Mouse (Mus musculus) ZHBTc4 (cell line): ENCODE measurements around the gene Mcm9.
"Not testable (repeated sequence)": the region's sequence is repeated elsewhere in the genome, so short reads cannot be mapped to it uniquely, and the experiment has no call there.

Experiments used
- DNase-seq: peaks from one replicate; pipeline ENCODE4 v3.0.0-alpha.2; 2011; ENCODE audit warnings: low read depth, low spot score

The Mcm9 gene

GRCm38 (mm10) chr10:53502471-53502870 lies 127.8 kb downstream of the Mcm9 start:
- no peak for DNase-seq

- no peak for DNase-seq
Observed at GRCm38 (mm10) chr10:53499518-53499917, 130.7 kb downstream of the Mcm9 start.

- DNase-seq: not testable (repeated sequence)
Observed at GRCm38 (mm10) chr10:53495349-53495748, 134.9 kb downstream of the Mcm9 start.

- DNase-seq: no peak
Observed at GRCm38 (mm10) chr10:53493954-53494353, 136.3 kb downstream of the Mcm9 start.
